Mouse (Mus musculus) erythroblast, embryonic 14.5 days (primary cell): ENCODE data around the gene Wdr34.

Experiments
- GATA1 ChIP-seq: IDR thresholded peaks from 2 replicates; pipeline ENCODE4 v1.6.1; 2012; ENCODE audit warnings: low read length, inconsistent platforms, mixed read lengths
- TAL1 ChIP-seq: IDR thresholded peaks from 3 replicates; pipeline ENCODE4 v1.6.1; 2012; ENCODE audit warnings: low read length, inconsistent platforms, mixed read lengths

DNA sequence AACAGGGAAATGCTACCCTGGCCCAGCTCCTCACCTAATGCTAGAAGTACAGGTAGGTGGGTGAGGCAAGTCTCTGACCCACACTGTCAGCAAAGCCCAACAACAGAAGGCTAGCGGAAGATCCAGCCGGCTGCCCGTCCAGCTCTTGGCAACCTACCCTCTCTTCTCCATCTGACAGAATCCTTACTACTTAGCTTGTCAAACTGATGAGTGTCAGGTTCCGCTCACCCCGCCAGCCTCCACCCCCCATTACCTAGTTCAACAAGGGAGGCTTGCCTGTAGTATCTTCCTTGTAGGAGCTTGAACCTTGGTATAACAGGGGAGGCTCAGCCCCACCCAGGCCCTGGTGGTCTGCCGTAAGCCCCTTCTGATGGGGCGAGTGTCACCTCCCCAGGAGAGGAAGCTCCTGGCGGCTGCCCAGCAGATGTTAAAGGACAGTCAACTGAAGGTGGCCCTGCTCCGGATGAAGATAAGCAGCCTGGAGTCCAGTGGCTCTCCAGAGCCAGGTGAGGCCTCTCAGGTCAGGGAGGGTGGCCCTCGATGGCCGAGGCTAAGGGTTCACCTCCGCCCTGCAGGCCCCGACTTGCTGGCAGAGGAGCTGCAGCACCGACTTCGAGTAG, 31.6 kb upstream of the Wdr34 start:
- TF ChIP-seq TAL1 (no peak), GATA1 (no peak)
